Mouse (Mus musculus) forebrain, postnatal 0 days (tissue): Measurements from ENCODE around the gene Gls2. TPM values are rescaled to one million over a fixed set of nuclear protein-coding genes. Genes with fewer than 3 reads are reported as not detected.
A peak's percentile ranks its signal among the peaks of the same experiment; 100 is the strongest.
"Not testable (repeated sequence)": the region's sequence is repeated elsewhere in the genome, so short reads cannot be mapped to it uniquely, and the experiment has no call there.

ENCODE experiments used
- ATAC-seq: fragments of 200-750 bp; cut with Nextera tagmentation; 2 replicates; pipeline ENCODE4 v1.8.0; 2017; ENCODE audit warnings: mild to moderate bottlenecking, moderate library complexity
- DNase-seq: peaks from one replicate; pipeline ENCODE4 v3.0.0-alpha.2; 2015
- H3K27ac ChIP-seq: fragments of 300-500 bp; sonication (generic); 2 replicates; pipeline ENCODE4 v1.5.1; 2014; ENCODE audit warnings: low read depth, mild to moderate bottlenecking, antibody characterized with exemption, low read length, moderate library complexity, mixed read lengths
- H3K27me3 ChIP-seq: fragments of 300-500 bp; sonication (generic); 2 replicates; pipeline ENCODE4 v1.6.1; 2014; ENCODE audit warnings: mild to moderate bottlenecking, low read length, mixed read lengths; ENCODE audit not compliant: insufficient read depth
- H3K36me3 ChIP-seq: fragments of 300-500 bp; sonication (generic); 2 replicates; pipeline ENCODE4 v1.6.1; 2014; ENCODE audit warnings: mild to moderate bottlenecking, moderate library complexity; ENCODE audit not compliant: insufficient read depth
- H3K4me1 ChIP-seq: fragments of 300-500 bp; sonication (generic); 2 replicates; pipeline ENCODE4 v1.6.1; 2014; ENCODE audit warnings: antibody characterized with exemption; ENCODE audit not compliant: insufficient read depth
- H3K4me2 ChIP-seq: fragments of 300-500 bp; sonication (generic); 2 replicates; pipeline ENCODE4 v1.6.1; 2014; ENCODE audit warnings: low read depth, mild to moderate bottlenecking, moderate library complexity
- H3K4me3 ChIP-seq: fragments of 300-500 bp; sonication (generic); 2 replicates; pipeline ENCODE4 v1.5.1; 2014; ENCODE audit warnings: low read depth, low read length, mixed read lengths
- H3K9ac ChIP-seq: fragments of 300-500 bp; sonication (generic); 2 replicates; pipeline ENCODE4 v1.6.1; 2014; ENCODE audit warnings: mild to moderate bottlenecking
- H3K9me3 ChIP-seq: fragments of 300-500 bp; sonication (generic); 2 replicates; pipeline ENCODE4 v1.6.1; 2016; ENCODE audit warnings: low read length
- CTCF ChIP-seq: sonication (generic); IDR thresholded peaks from 2 replicates; pipeline ENCODE4 v1.5.1; 2016; ENCODE audit warnings: antibody characterized with exemption, control low read depth, low read depth
- WGBS: fragments of 180-500 bp; shearing (Covaris S2); extraction: QIAGEN DNeasy Blood & Tissue Kit; methylation state at CpG from one replicate; pipeline ENCODE4 v1.1.7; 2014; 5-methylcytosine and 5-hydroxymethylcytosine counted together
- polyA plus RNA-seq: library from polyadenylated mRNA; unstranded; fragments of >200 nt; fragmentation: Nextera tagmentation; extraction: Ambion mirVana; gene quantifications from 2 replicates; pipeline ENCODE4 v1.2.1, GENCODE M21; 2015
- total RNA-seq: library from RNA; depleted of rRNA; stranded (reverse); fragments of >200 nt; gene quantifications from 2 replicates; pipeline ENCODE4 v1.2.3, GENCODE M21; 2014

Gene Gls2
- total and polyA plus RNA-seq, 2 experiments from 2014 or later = 1.00 to 1.1 TPM

DNA sequence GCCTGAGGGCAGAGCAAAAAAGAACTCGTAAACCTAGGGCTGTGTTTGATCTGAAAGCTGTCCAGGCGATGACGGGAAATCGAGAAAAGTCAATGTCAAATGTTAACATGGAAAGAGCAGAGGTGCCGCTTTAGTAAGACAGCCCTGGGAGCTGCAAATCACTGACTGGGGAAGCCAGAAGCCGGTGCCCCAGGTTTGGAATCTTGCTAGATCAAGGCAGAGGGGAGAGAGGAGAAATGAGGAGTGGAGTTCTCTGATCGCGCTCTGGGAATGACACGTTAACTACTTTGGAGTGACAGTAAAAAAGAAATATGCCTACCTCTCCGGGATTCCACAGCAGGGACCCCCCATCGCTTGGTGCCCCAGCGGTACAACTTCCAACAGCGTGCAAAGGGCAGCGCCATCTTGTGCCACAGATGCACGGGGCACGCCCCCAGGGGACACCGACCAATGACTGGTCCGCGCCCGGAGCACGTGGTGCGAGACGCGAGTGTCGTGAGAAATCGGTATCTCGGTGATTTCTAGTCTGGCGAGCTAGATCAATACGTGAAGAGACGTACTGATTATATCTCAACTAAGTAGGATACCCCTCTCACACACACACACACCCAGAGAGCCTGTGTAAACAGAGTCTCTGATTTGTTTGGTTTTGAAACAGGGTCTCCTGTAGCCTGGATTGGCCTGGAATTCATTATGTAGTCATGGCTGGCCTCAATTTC lies 17.3 kb downstream of the Gls2 start, which contains the start of gene Spryd4:
Gene Spryd4, minus strand, starts transcription at position 418 of the 719 bp plus-strand sequence.
- Histone ChIP-seq H3K4me1 (peaks cover 5% of the 10 kb centered on the region; the same call in 1 of the 2 replicates), H3K9me3 (no peaks in the 10 kb centered on the region), H3K4me2 (peak within 1 kb of the TSS; percentile 70), H3K27me3 (no peaks in the 10 kb centered on the region), H3K27ac (peak within 1 kb of the TSS; percentile 35; the same call in 1 of the 2 replicates), H3K4me3 (peak within 1 kb of the TSS; percentile 56), H3K9ac (peak within 1 kb of the TSS; percentile 55), H3K36me3 (no peaks in the 10 kb centered on the region)
- DNase-seq = peak; percentile 95
- ATAC-seq = peak; percentile 99
- WGBS = under 1% methylated on average over 30 of the region's 30 CpGs
- TF ChIP-seq CTCF = peak; percentile 65

DNA sequence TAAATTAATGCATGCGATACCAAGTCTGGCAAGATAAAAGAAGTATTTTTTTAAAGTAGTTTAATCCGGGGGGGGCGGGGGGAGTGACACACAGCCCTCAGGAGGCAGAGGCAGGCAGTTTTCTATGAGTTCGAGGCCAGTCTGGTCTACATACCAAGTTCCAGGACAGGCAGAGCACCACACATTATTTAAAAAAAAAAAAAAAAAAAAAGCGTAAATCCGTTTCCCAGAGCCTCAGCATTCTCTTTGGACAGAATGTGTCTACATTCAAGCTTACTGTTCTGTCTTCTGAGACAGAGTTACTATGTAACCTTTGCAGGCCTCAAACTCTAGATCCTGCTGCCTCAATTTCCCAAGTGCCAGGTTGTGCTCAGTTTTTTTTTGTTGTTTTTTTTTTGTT lies 17.9 kb downstream of the Gls2 start:
- Histone ChIP-seq H3K9me3 (no peaks in the 10 kb centered on the region), H3K4me1 (peaks cover 5% of the 10 kb centered on the region; the same call in 1 of the 2 replicates), H3K4me3 (peak overlapping the region; percentile 56), H3K27ac (peak overlapping the region; percentile 35; the same call in 1 of the 2 replicates), H3K36me3 (no peaks in the 10 kb centered on the region), H3K27me3 (no peaks in the 10 kb centered on the region), H3K9ac (0 out of 2 replicates have a peak overlapping the region, but pooled peaks have one; percentile 37), H3K4me2 (peak overlapping the region; percentile 70)
- TF ChIP-seq CTCF = no peak
- DNase-seq = no peak
- WGBS = 39% methylated on average over 6 of the region's 6 CpGs
- ATAC-seq = 0 out of 2 replicates have a peak, but pooled peaks have one; percentile 1

DNA sequence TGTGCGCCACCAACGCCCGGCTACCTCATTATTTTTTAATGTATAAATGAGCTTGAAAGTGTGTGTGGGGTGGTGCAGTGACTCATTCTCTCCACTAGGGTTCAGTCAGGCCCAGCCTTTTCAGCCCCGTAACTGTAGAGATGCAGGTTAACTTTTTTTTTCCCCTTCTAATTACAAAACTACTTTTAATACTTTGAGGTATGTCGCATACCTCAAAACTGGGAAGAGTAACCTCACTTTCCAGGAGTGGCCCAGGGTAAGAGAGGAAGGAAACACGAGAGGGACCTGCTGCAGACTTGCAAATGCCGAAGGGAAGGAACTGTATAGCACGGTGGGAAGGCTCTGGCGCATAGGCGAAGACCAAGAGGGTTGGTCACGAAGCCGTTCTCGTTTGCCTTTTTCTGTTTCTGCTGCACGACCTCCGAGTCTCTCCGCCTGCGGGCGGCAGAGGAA lies 18.6 kb downstream of the Gls2 start:
- no peak overlapping the region for H3K27ac ChIP-seq
- WGBS = under 1% methylated on average over 18 of the region's 18 CpGs
- TF ChIP-seq CTCF = peak; percentile 72
- H3K36me3 ChIP-seq = no peaks in the 10 kb centered on the region
- ATAC-seq (0 out of 2 replicates have a peak, but pooled peaks have one; percentile 30), DNase-seq (peak; percentile 58)
- no peaks in the 10 kb centered on the region for H3K27me3 ChIP-seq
- H3K9ac ChIP-seq = no peak overlapping the region
- peak overlapping the region; percentile 44 for H3K4me2 ChIP-seq
- peaks cover 5% of the 10 kb centered on the region; the same call in 1 of the 2 replicates for H3K4me1 ChIP-seq
- H3K9me3 ChIP-seq = no peaks in the 10 kb centered on the region
- H3K4me3 ChIP-seq = peak overlapping the region; percentile 12

DNA sequence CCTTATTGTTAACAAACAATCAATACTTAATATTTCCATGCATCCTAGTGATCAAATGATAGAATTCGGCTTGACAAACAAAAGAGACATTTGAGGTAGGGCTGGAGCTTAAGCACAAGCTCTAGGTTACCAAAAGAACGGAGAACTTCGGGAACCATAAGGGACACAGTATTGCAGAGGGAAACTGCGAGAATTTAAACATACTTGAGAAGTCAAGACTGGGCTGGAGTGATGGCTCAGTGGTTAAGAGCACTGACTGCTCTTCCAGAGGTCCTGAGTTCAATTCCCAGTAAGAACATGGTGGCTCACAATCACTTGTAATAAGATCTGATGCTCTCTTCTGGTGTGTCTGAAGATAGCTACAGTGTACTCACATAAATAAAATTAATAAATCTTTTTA lies 19.9 kb downstream of the Gls2 start:
- H3K36me3 ChIP-seq, H3K4me2 ChIP-seq, H3K9ac ChIP-seq, H3K27ac ChIP-seq, ATAC-seq, H3K9me3 ChIP-seq, DNase-seq, H3K4me3 ChIP-seq, H3K27me3 ChIP-seq, H3K4me1 ChIP-seq: not testable (repeated sequence)
- 94% methylated on average over 4 of the region's 4 CpGs for WGBS

DNA sequence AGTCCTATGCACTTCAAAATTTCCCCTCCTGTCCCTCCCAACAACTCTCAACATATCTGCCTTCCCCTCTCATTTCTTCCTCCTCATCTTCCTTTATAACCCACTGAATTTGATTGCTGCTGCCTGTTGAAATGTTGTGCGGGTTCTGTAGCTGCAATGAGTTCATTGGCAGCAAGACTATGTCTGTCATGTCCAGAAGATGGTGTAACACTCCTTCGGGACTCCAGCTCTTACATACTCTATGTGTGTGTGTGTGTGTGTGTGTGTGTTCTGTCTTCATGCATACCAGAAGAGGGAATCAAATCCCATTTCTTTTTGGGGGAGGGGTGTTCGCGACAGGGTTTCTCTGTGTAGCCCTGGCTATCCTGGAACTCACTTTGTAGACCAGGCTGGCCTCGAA lies 20.7 kb downstream of the Gls2 start:
- H3K9ac ChIP-seq = no peak overlapping the region
- H3K4me2 ChIP-seq = no peak overlapping the region
- no peaks in the 10 kb centered on the region for H3K9me3 ChIP-seq
- WGBS = 89% methylated on average over 5 of the region's 5 CpGs
- TF ChIP-seq CTCF = no peak
- no peaks in the 10 kb centered on the region for H3K36me3 ChIP-seq
- H3K4me1 ChIP-seq = peaks cover 5% of the 10 kb centered on the region; the same call in 1 of the 2 replicates
- no peaks in the 10 kb centered on the region for H3K27me3 ChIP-seq
- DNase-seq (no peak), ATAC-seq (no peak)
- no peak overlapping the region for H3K4me3 ChIP-seq
- H3K27ac ChIP-seq = no peak overlapping the region

DNA sequence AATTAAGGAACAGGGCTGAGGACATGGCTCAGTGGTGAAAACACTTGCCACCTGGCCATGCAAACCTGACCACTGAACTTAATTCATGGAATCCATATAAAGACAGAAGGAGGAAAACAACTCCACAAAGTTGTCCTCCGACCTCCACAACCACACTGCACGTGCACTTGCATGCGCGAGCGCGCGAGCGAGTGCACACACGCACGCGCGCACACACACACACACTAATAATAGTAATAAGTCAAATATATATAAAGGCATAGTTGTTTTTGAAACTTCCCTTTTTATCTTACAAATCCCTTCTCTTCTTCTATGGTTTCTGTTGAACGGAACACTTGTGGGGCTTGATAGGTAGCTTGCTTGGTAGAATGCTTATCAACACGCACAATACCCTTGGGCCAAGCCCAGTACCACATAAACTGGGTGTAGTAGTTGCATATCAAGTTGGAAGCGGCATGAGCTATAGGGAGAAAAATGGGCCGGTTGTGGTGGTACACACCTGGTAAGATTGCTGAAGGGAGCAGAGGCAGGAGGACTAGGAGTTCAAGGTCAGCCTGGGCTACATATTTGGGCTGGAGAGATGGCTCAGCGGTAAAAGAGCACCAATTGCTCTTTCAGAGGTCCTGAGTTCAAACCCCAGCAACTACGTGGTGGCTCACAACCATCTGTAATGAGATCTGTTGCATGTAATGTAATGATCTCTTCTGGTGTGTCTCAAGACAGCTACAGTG lies 24.3 kb downstream of the Gls2 start:
- Histone ChIP-seq H3K36me3 (no peaks in the 10 kb centered on the region), H3K27me3 (no peaks in the 10 kb centered on the region), H3K9me3 (no peaks in the 10 kb centered on the region), H3K4me3 (no peak overlapping the region), H3K9ac (no peak overlapping the region), H3K4me2 (no peak overlapping the region), H3K4me1 (no peaks in the 10 kb centered on the region), H3K27ac (no peak overlapping the region)
- no peak for DNase-seq
- 95% methylated on average over 18 of the region's 18 CpGs for WGBS
- TF ChIP-seq CTCF = no peak
- no peak for ATAC-seq
